Mouse (Mus musculus): ENCODE data around the gene Lama2. TPM values are rescaled to one million over a fixed set of nuclear protein-coding genes. Genes with fewer than 3 reads are reported as not detected.
"Not testable (repeated sequence)": the region's sequence is repeated elsewhere in the genome, so short reads cannot be mapped to it uniquely, and the experiment has no call there.

Gene Lama2
- total RNA-seq, 2 experiments from 2014 or later = 174 to 180 TPM

DNA sequence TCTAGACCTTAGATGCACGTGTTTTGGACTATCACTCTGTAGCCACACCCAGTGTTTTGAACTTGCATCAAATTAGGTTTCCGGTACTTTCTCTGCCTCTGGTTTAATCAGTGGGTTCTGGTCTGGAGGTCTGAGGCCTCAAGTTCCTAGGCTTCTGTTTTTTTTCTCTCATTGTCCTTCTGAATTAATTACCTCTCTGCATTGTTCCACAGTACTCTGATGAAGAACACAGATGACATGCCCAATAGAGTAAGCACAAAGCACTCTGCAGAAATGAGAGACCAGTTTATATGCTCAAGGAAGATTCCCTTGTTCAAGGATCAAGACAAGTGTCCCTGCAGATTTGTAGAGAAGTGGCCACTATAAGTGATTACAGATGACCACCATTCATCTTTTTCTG, 613.8 kb downstream of the Lama2 start:
- DNase-seq = no peak

DNA sequence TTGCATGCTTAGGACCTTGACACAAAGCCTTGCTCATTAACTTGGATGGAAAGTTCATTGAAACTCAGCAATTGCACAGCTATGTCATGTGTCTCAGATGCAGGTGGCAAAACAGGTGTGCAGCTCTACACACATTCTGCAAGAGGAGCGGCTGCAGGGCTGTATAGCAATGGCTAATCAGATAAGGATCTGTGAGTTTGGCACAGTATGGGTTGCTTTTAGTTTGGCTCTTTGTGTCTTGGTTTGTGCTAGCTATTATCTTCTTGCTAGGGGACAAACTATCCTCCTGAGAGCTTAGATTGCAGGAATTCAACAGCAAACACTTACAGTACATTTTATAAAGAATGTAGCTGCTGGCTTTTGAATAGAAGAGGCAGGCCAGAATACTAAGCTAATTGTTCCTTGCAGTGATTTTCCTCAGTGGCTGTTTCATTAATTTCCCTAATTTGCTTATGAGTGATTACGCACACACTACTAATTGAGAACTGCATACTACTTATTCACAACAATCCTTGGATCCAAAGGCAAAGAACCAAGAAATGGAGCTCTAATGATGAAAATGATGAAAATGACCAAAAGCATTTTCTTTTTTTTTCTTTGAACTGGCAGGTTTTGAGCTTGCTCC, 617.9 kb downstream of the Lama2 start:
- no peak for DNase-seq

DNA sequence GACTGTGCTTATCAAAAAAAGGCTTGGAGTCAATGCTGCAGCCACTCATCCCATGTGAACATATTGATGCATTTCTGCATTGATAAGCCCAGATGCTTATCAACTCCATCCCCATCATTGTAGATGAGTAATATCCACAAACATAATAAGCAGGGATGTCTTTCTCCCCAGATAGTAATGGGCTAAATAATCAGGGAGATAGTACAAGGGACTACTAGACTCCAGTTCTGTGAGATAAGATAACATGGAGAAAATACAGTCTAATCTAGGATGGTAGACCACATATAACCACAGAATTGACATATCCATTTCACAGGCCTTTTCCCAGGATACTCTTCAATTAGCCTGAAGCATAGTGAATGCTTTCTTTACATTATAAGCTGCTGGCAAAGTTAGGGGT, 622.9 kb downstream of the Lama2 start:
- DNase-seq = no peak

DNA sequence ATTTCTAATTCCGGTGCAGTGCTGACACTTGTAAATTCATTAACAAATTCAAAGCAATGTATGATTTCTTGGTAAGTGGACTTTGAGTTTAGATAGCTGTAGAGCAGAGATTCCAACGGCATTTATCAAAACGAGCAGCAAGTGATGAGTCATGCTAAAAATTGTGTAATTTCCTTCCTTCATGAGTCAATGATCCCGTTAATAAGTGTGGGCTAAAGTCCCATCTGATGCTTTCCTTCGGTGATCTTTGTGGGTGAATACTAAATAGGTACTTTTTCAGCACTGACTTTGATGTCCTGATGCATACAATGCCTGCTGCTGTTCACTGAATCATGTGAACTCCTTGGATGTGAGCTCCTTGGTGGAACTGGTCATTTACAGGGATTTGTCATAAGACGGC, 623.6 kb downstream of the Lama2 start:
- DNase-seq = no peak

DNA sequence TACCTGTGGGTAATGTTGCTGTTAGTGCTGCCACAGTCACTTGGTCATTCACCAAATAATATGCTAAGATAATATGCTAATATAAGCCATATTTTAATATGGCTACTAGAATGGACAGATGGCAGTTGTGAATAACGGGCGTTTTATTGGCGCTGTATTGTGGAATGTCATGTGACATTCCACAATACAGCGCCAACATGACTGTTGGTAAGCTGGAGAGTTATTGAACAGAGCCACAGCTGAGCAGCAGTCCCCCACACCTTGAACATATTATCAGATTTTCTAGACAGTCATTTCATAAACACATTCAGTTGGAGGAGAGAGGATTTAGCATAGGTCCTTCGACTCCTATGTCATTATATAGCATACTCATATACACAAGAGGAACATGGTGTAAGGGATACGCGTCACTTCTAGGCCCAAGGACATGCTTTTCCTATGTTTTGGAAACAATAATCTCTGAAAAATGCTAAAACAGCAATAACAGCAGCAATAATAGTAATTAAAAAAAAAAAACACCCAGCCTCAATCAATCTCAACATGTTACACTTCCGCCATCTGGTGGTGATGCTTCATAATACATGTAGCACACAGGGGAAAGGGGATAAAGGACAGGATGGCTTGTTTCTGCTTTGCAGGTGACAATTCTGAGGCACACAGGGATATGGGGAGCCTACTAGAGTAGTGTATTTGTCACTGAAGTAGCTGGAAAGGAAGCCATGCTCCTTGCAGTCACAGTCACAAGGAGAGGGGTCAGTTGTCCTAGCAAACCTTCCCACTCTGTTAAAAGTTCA, 624.2 kb downstream of the Lama2 start:
- peak; percentile 74 for DNase-seq

DNA sequence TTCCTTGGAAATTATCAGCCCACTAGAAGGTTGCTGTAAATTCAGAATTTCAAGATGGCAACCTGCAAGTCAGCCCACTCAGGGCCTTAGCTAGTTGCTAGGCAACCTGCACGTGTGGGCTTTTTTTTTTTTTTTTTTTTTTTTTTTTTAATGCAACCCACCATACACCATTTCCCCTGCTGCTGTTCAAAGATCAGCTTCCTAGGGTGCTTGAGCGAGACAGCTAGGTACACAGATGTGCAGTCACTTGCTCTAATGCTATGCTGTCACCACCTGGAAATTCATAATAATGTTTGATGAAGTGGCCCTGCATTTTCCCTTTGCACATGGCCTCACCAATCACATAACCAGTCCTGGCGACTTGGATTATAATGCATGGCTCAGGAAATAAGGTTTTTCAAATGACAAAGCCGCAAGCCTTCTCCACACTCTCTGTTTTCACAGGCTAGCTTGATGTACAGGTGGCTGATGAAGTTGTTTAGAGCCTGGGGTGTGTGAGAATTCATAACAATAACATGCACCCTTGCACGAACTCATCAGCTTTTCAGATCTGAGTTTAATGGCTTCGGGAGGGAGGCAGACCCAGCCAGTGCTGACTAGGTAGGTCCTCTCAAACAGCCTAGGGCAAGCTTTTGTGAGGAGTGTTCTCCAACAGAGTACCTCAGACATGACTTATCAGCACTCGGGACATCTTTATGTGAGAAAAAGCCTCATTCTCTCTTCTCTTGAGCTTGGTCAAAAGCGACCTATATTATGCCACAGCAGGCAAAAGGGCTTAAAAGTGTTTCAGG, 625.4 kb downstream of the Lama2 start:
- no peak for DNase-seq

DNA sequence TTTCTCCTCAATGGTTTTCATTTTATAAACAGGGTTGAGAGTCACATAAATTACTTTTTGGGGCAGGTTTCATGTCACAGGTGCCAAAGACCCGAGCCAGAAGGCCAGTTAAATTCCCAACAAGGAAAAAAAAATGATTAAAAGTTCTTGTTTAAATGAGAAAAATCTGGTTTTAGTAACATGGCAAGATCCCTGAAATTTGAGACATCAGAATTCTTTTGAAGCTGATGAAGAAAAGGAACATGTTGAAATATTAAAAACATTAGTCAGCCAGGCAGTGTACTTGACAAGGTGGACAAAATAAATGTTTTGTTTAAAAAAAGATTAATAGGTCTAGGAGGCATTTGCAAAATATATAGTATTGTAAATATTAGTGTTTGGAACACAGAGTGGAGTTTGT, 634.1 kb downstream of the Lama2 start:
- DNase-seq = no peak

DNA sequence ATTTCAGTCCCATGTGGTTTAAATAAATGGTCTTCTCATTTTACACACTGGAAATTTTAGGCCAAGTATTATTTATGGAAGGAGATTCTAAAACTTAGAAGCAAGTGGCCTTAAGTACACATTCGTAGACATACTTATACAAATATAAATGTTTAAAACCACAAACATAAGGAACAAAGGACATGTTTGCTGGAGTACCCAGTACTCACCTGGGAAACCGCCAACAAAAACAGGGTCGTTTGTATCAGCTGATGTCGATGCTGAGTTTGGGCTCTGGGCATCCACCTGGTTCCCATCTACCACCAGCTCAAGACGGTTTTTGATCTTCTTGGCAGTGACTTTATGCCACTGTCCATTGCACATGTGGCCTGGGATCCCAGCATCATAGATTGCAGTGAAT, 635.5 kb downstream of the Lama2 start:
- not testable (repeated sequence) for DNase-seq

DNA sequence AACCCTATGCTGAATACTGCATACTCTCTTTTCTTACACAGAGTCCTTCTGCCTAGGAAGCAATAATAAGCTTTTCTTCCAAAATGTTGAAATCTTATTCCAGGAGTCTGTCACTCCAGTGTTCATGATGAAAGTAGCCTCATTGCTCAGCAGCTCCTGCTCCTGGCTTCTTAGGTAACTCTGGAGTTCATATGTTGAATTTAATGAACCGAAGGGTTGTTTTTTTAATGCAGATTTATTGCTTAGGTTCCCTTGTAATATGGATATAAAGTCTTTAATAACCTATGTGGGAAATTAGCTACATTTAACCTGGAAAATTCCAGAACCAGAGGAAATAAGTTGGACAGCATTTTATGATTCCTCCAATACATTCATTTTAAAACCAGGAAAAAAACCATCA, 636.0 kb downstream of the Lama2 start:
- DNase-seq = no peak

DNA sequence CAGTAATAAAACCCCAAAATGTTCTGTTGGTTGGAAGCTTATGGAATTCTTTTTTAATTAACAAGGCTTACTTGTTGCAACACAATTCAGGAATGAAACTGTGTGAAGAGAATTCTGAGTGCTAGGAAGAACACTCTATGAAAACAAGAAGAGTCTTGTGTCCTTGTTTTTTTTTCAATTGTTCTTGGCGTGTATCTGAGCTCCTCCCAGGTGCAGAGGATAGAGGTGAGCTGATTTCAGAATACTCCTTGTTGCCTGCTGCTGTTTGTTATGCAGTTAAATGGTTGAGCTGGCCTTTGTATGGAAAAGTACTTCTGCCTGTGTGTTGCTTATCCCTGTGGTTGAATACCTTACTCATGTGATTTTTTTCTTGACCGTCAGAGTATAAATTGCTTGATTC, 636.9 kb downstream of the Lama2 start:
- no peak for DNase-seq

DNA sequence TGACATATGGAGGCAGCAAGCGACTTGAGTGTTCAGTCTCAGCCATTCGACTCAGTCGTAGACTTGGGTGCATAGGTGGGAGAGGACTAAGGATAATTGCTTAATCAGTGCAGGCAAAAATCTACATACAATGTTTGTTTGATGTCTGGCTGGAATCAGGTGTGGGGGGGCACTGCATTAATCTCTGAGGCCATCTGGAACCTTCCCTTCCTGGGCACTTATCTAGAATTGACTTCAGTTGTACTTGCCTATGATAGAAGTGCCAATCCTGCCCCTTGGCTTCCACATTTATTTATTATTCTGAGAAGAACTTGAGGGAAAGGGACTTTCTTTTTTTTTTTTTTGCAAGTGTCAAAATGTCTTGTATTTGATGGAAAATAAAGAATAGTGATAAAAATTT, 644.2 kb downstream of the Lama2 start:
- DNase-seq = no peak

DNA sequence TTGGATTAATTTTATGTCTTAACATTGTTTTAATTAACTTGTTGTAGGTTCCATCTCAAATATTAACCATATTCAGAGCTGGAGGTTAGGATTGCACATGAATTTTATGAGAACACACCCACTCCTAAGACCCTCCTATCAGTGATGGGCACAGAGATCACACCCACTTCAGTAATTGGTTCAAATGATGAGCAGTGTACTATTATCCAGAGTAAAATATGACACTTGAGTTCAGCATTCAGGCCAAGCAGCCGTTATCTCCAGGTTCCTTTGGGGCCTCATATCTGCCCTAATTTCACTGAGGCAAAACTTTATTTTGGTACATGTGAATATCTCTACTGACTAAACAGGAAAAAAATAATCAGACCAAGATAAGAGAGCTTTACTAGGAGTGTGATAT, 645.3 kb downstream of the Lama2 start:
- DNase-seq = no peak

DNA sequence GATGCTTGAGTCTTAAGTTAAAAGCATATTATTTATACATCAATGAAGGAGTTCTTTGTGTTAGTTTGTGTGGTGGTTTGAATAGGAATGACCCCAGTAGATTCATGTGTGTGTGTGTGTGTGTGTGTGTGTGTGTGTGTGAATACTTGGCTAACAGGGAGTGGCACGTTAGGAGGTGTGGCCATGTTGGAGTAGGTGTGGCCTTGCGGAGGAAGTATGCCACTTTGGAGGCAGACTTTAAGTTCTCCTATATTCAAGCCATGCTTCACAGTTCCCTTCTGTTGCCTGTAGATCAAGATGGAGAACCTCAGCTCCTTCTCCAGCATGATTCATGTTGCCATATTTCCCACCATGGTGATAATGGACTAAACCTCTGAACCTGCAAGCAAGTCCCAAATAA, 646.0 kb downstream of the Lama2 start:
- no peak for DNase-seq

DNA sequence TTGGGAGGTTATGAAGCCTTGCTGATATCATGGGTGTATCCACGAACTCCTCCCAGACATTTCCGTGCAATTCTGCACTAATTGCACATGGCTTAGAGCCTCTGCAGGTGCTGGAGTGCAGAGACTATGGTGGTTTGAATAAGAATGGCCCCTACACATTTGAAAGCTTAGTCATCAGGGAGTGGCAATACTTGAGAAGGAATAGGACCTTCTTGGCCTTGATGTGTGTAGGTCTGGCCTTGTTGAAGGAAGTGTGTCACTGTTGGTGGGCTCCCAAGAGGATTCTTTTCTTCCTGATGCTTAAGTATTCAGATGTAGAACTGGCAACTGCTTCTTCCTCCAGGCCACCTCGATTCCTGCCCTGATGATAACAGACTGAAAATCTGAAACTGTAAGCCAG, 661.0 kb downstream of the Lama2 start:
- DNase-seq = no peak

DNA sequence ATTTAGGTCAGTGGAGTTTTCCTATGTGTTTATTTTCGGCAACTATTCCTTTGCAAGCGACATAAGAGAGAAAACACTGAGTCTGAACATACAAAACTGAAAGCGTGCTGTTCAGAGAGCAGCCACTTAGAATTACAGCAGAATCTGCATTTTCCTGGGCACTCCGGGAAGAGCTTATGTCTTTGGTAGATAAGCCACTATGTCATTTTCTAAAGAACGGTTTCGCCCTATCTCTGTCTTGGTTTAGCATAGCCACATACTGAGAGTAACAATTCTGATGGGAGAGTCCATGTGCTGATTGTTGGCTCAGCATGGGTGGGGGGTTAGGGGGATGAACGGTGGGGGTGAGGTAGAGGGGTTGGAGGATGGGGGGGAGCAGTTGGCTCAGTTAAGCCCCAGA, 669.1 kb downstream of the Lama2 start:
- no peak for DNase-seq

DNA sequence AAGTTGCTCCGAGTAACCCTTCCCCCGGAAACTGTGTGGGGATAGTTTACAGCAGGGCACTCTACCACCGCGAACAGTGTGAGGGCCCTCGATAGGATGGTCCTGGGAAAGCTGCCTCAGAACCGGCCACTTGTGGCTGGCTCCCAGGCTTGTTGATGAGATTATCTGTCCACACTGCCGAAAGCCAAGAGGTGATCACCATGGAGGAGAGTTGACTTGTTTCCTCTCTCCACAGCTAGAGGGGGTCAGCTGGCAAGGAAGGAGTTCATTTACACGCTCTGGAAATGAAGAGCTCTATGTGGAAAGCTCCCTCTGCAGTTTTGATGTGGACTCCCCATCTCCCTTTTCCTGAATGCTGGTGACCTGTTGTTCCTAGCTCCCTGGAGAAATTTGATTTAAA, 669.9 kb downstream of the Lama2 start:
- peak; percentile 5 for DNase-seq

DNA sequence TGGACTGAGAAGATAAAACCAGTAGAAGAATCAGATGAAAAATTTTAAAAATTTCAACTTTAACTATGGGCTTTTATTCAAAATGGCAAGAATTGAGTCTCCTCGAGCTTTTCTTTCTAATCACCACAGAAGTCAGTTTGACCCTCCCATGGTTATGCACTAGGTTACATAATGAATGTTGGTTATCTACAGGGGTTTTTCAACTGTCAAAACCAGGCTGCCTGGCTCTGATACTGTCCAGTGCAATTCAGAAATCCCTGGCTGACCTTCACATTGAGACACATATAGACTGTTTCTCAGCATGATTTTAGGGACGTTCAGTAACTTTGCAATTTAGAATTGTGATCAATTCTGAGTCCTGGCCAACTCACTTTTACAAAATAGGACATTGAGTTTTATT, 671.2 kb downstream of the Lama2 start:
- DNase-seq = no peak

DNA sequence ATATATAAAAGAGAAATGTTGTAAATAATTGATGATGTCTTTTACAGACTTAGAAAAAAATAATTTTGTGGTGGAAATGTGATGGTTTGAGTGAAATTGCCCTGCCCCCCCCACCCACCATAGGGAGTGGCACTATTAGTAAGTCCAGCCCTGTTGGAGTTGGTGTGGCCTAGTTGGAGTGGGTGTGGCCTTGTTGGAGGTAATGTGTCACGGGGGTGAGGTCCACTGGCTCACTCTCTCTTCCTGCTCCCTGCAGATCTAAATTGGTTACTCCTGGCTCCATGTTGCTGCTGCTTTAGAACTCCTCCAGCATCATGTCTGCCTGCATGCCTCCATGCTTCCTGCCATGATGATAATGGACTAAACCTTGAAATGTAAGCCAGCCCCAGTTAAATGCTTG, 680.0 kb downstream of the Lama2 start:
- no peak for DNase-seq

DNA sequence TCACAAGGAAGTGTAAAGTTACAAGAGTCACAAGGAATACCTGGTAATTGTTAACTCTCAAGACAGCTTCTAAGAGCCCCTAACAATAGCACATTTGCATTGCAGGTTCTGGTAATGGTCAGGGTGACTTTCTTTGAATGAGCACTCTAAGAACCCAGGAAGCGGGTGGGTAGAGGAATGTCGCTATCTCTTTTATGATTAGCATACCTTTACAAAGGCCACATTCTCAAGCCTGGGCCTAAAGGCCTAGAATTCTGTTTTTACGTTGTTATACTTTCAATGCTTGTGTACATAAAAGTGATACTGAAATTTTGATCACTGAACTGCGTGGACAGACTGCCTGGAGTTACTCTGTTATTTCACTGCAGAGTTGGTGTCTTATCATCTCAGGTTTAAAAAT, 681.1 kb downstream of the Lama2 start:
- DNase-seq = not testable (repeated sequence)

DNA sequence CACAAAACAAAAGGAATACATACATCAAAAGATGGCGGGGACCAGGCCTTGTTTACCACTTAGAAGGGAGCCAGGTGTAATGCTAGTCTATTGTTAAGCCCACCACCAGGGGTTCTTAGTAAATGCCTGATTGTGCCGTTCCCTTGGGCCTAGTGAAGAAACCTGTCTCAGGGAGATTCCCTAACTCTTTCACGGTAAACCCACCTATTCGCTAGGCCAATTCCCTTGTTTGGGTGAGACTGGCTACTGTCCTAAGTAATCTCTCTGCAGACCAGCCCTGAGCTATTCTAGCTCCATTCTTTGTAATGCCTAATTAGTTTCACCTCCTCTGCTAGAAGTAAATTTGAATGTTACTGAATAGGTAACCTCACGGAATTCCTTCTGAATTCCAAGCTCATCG, 683.5 kb downstream of the Lama2 start:
- not testable (repeated sequence) for DNase-seq

Measured in heart, postnatal 4 days (tissue).